ENCODE assay signal across 9 mouse cellular contexts in genomic region chr11:83224217-83224616, GRCm38 (mm10). TPM values are rescaled to one million over a fixed set of nuclear protein-coding genes. Genes with fewer than 3 reads are reported as not detected.
DNase-seq lines count a peak whose midpoint lies in the region; ATAC-seq and TF ChIP-seq lines count a peak whose summit lies in the region.
"Had no signal": no experiment of that assay in that cellular context is flagged by ENCODE, and none has a peak within 500 bp of the region (broad histone marks: within the 10 kb centered on the region; RNA-seq: fewer than 3 reads in every experiment).

No protein-coding gene starts in this region.

- no peak for DNase-seq in stomach, postnatal 0 days (ENCODE audit: low spot score)
- DNase-seq in left cerebral cortex, postnatal 4 days: no peak
- DNase-seq in frontal cortex, postnatal 14 days (ENCODE audit: low spot score in 2 of 2): no peak
- no peak for DNase-seq in right cerebral cortex, postnatal 10 days (ENCODE audit: low spot score in 2 of 2)

- no peak overlapping the region for H3K4me3 ChIP-seq in stomach, embryonic 15.5 days (replicated peaks)
- H3K4me3 ChIP-seq in stomach, postnatal 0 days (ENCODE audit: low read depth, low read length): no peak overlapping the region
- peak overlapping the region; percentile 48 for H3K4me3 ChIP-seq in myocyte
- H3K4me3 ChIP-seq in neural tube, embryonic 15.5 days (replicated peaks): no peak overlapping the region
- H3K4me3 ChIP-seq: forebrain, embryonic 13.5 days had no signal

- WGBS in stomach, embryonic 15.5 days: 79% methylated on average over 9 of the region's 9 CpGs
- WGBS in stomach, postnatal 0 days: 80% methylated on average over 9 of the region's 9 CpGs
- WGBS in neural tube, embryonic 15.5 days: 86% methylated on average over 9 of the region's 9 CpGs

- H3K9me3 ChIP-seq in stomach, embryonic 15.5 days: no peaks in the 10 kb centered on the region
- no peaks in the 10 kb centered on the region for H3K9me3 ChIP-seq in stomach, postnatal 0 days (ENCODE audit: control insufficient read depth, low read length)
- H3K9me3 ChIP-seq in neural tube, embryonic 15.5 days (replicated peaks): no peaks in the 10 kb centered on the region
- H3K9me3 ChIP-seq: forebrain, embryonic 13.5 days had no signal

- H3K9ac ChIP-seq in stomach, embryonic 15.5 days: no peak overlapping the region
- H3K9ac ChIP-seq in stomach, postnatal 0 days (ENCODE audit: low read length): no peak overlapping the region
- no peak overlapping the region for H3K9ac ChIP-seq in neural tube, embryonic 15.5 days (replicated peaks)
- H3K9ac ChIP-seq: forebrain, embryonic 13.5 days had no signal

- no peak overlapping the region for H3ac ChIP-seq in myocyte (ENCODE audit: control insufficient read depth, insufficient read length)

- peak; percentile 72; the same call in 1 of the 2 replicates for ATAC-seq in stomach, embryonic 15.5 days (ENCODE audit: insufficient read depth, low FRiP score, low read depth)
- no peak for ATAC-seq in stomach, postnatal 0 days (ENCODE audit: low FRiP score, low TSS enrichment)
- peak; percentile 94 to 96 for ATAC-seq in hematopoietic stem cell, adult 5-6 weeks (replicated peaks in 1 of 2; ENCODE audit: insufficient read depth in 1 of 2, low FRiP score in 2 of 2, low TSS enrichment in 1 of 2, low read depth in 1 of 2, poor library complexity in 2 of 2, severe bottlenecking in 2 of 2)
- ATAC-seq in neural tube, embryonic 15.5 days (ENCODE audit: low FRiP score): no peak
- ATAC-seq: forebrain, embryonic 13.5 days had no signal

- peaks cover 25% of the 10 kb centered on the region for H3K79me2 ChIP-seq in myocyte (ENCODE audit: control insufficient read depth, insufficient read depth)

- TF ChIP-seq CTCF in stomach, postnatal 0 days (IDR thresholded peaks at IDR 0.05; ENCODE audit: low read depth): no peak

- intact Hi-C loops in left cerebral cortex, postnatal 4 days (cut with DNase I): no loop called here

- TF ChIP-seq POLR2A in myocyte (IDR thresholded peaks at IDR 0.05; ENCODE audit: insufficient read length, low read depth): no peak

- H3K4me1 ChIP-seq in stomach, embryonic 15.5 days: no peaks in the 10 kb centered on the region
- no peaks in the 10 kb centered on the region for H3K4me1 ChIP-seq in stomach, postnatal 0 days (replicated peaks; ENCODE audit: control insufficient read depth, insufficient read depth)
- no peaks in the 10 kb centered on the region for H3K4me1 ChIP-seq in neural tube, embryonic 15.5 days
- H3K4me1 ChIP-seq: forebrain, embryonic 13.5 days had no signal

- H3K27ac ChIP-seq in stomach, embryonic 15.5 days: no peak overlapping the region
- no peak overlapping the region for H3K27ac ChIP-seq in stomach, postnatal 0 days (replicated peaks)
- no peak overlapping the region for H3K27ac ChIP-seq in neural tube, embryonic 15.5 days (replicated peaks)
- H3K27ac ChIP-seq: forebrain, embryonic 13.5 days had no signal

- TF ChIP-seq EP300 in stomach, postnatal 0 days (optimal IDR thresholded peaks at IDR 0.05): no peak

- H3K4me2 ChIP-seq in stomach, embryonic 15.5 days: no peak overlapping the region
- H3K4me2 ChIP-seq in stomach, postnatal 0 days (replicated peaks; ENCODE audit: low read depth): no peak overlapping the region
- no peak overlapping the region for H3K4me2 ChIP-seq in myocyte (ENCODE audit: low read depth)
- no peak overlapping the region for H3K4me2 ChIP-seq in neural tube, embryonic 15.5 days
- H3K4me2 ChIP-seq: forebrain, embryonic 13.5 days had no signal

- no peaks in the 10 kb centered on the region for H3K27me3 ChIP-seq in stomach, embryonic 15.5 days (replicated peaks)
- no peaks in the 10 kb centered on the region for H3K27me3 ChIP-seq in stomach, postnatal 0 days (ENCODE audit: control insufficient read depth, insufficient read depth, low read length)
- no peaks in the 10 kb centered on the region for H3K27me3 ChIP-seq in myocyte (ENCODE audit: control insufficient read depth, insufficient read depth, insufficient read length)
- H3K27me3 ChIP-seq in neural tube, embryonic 15.5 days (replicated peaks): no peaks in the 10 kb centered on the region
- H3K27me3 ChIP-seq: forebrain, embryonic 13.5 days had no signal

- H3K36me3 ChIP-seq in stomach, embryonic 15.5 days: no peaks in the 10 kb centered on the region
- H3K36me3 ChIP-seq in stomach, postnatal 0 days (ENCODE audit: control insufficient read depth, insufficient read depth, low read length): no peaks in the 10 kb centered on the region
- H3K36me3 ChIP-seq in myocyte (ENCODE audit: control insufficient read depth, insufficient read depth): no peaks in the 10 kb centered on the region
- no peaks in the 10 kb centered on the region for H3K36me3 ChIP-seq in neural tube, embryonic 15.5 days

TF ChIP-seq in myocyte, 11 proteins besides CTCF, POLR2A, EP300 and RAD21:
- TF ChIP-seq CEBPB (IDR thresholded peaks at IDR 0.05; ENCODE audit: insufficient read depth, poor library complexity, severe bottlenecking) (no peak), E2F4 (IDR thresholded peaks at IDR 0.05; ENCODE audit: insufficient read depth) (no peak), MYOG (IDR thresholded peaks at IDR 0.05; ENCODE audit: control insufficient read depth in 1 of 3, insufficient read depth in 1 of 3, insufficient read length in 2 of 3, low read depth in 2 of 3) (no peak), MYOD1 (IDR thresholded peaks at IDR 0.05; ENCODE audit: control insufficient read depth in 1 of 3, insufficient read length in 2 of 3, low read depth in 2 of 3) (no peak), MAX (IDR thresholded peaks at IDR 0.05; ENCODE audit: low read depth) (no peak), POLR2AphosphoS2 (IDR thresholded peaks at IDR 0.05; ENCODE audit: insufficient read length, low read depth) (no peak), REST (IDR thresholded peaks at IDR 0.05; ENCODE audit: insufficient read depth, insufficient read length) (no peak), TCF12 (IDR thresholded peaks at IDR 0.05; ENCODE audit: insufficient read depth, poor library complexity, severe bottlenecking) (no peak), TCF3 (IDR thresholded peaks at IDR 0.05; ENCODE audit: insufficient read length, low read depth) (no peak), SRF (IDR thresholded peaks at IDR 0.05; ENCODE audit: control insufficient read depth, insufficient read length, low read depth) (no peak), USF1 (IDR thresholded peaks at IDR 0.05; ENCODE audit: low read depth) (no peak)

RNA-seq across cellular contexts. Expression of gene Slfn3, which starts 33.1 kb away (rescaled TPM):
- polyA plus RNA-seq in stomach, embryonic 15.5 days (2015; fragmentation: Nextera tagmentation; extraction: Ambion mirVana): 0.53 and 0.88 TPM in 2 replicates
- polyA plus RNA-seq in stomach, postnatal 0 days (2015; fragmentation: Nextera tagmentation; extraction: Ambion mirVana): 0.22 and 0.31 TPM in 2 replicates
- total RNA-seq in hematopoietic stem cell, adult 5-6 weeks (2017): 25.6 and 32.5 TPM in 2 replicates
- polyA plus RNA-seq in myocyte (2012; fragmentation: generic; extraction: Trizol): 1.1 TPM
- under 1 TPM; 0.26 to 0.50 TPM for total RNA-seq in left cerebral cortex, postnatal 4 days (2021)
- 0.17 and 1.1 TPM in 2 replicates for polyA plus RNA-seq in neural tube, embryonic 15.5 days (2015; fragmentation: Nextera tagmentation; extraction: Ambion mirVana)

RNA-seq across cellular contexts. Expression of gene Slfn4, which starts 49.2 kb away (rescaled TPM):
- 0.73 and 0.76 TPM in 2 replicates for polyA plus RNA-seq in stomach, embryonic 15.5 days (2015; fragmentation: Nextera tagmentation; extraction: Ambion mirVana)
- polyA plus RNA-seq in stomach, postnatal 0 days (2015; fragmentation: Nextera tagmentation; extraction: Ambion mirVana): 0.52 and 0.64 TPM in 2 replicates
- total RNA-seq in hematopoietic stem cell, adult 5-6 weeks (2017): 13.2 and 31.0 TPM in 2 replicates
- 0.02 TPM for polyA plus RNA-seq in myocyte (2012; fragmentation: generic; extraction: Trizol)
- under 1 TPM in 1 of 2 experiments, not detected in 1; 0.18 TPM for total RNA-seq in left cerebral cortex, postnatal 4 days (2021)
- polyA plus RNA-seq in neural tube, embryonic 15.5 days (2015; fragmentation: Nextera tagmentation; extraction: Ambion mirVana): not detected in 2 replicates
- polyA plus RNA-seq: forebrain, embryonic 13.5 days had no signal

Comparison
In these comparisons a context has a peak if more than half of its experiments do, and no peak if none do; other contexts are left out.
1. ATAC-seq: peak in stomach, embryonic 15.5 days (single experiment) and hematopoietic stem cell, adult 5-6 weeks (2 of 2); none in stomach, postnatal 0 days (single experiment) and neural tube, embryonic 15.5 days (single experiment).